9 mouse cellular contexts compared by ENCODE assay signal in the genomic region with DNA sequence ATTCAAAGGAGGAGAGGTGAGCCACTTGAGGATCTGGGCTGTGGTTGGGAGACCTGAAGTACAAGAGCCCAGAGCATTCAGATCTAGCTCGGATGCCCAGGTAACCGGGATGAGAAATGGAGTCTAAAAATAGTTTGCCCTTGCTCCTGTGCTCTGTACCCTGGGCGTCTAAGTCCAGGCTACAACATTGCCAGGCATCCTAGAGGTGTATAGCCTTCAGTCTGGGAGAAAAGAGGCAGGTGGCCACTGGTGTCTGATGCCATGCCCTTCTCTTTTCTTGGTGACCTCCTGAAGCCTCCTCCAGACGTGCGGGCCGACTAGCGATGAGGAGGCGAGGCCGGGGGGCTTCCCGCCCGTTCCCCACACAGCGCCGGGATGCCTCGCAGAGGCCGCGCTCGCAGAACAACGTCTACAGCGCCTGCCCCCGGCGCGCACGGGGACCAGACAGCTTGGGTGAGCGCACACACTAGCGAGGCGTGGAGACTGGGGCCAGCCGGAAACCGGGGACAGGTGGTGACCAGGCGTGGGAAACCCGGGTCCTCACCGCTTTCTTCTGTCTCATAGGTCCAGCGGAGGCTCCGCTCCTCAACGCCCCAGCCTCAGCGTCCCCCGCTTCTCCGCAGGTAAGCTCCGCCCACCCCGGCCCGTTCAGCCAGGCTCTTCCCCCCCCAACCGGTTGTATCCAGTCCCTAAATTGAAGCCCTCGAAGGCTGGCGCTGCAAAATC. TPM values are rescaled to one million over a fixed set of nuclear protein-coding genes. Genes with fewer than 3 reads are reported as not detected.
A peak's percentile ranks its signal among the peaks of the same experiment; 100 is the strongest.
DNase-seq lines count a peak whose midpoint lies in the region; ATAC-seq and TF ChIP-seq lines count a peak whose summit lies in the region.
"Had no signal": no experiment of that assay in that cellular context is flagged by ENCODE, and none has a peak within 500 bp of the region (broad histone marks: within the 10 kb centered on the region; RNA-seq: fewer than 3 reads in every experiment).

No protein-coding gene starts in this region.

- TF ChIP-seq EP300 in liver, postnatal 0 days (IDR thresholded peaks at IDR 0.05; ENCODE audit: low read depth) = no peak

- H3K9me3 ChIP-seq in embryonic facial prominence, embryonic 14.5 days (ENCODE audit: control insufficient read depth, low read length) = no peaks in the 10 kb centered on the region
- H3K9me3 ChIP-seq in intestine, embryonic 14.5 days (ENCODE audit: control insufficient read depth, low read length) = no peaks in the 10 kb centered on the region
- no peaks in the 10 kb centered on the region for H3K9me3 ChIP-seq in liver, postnatal 0 days (ENCODE audit: low read length)
- H3K9me3 ChIP-seq in neural tube, embryonic 15.5 days (replicated peaks) = no peaks in the 10 kb centered on the region

- peak overlapping the region; percentile 40 for H3K4me3 ChIP-seq in embryonic facial prominence, embryonic 14.5 days (ENCODE audit: low read depth, low read length)
- peak overlapping the region; percentile 36 for H3K4me3 ChIP-seq in intestine, embryonic 14.5 days (ENCODE audit: low read depth, low read length)
- peak overlapping the region; percentile 37 for H3K4me3 ChIP-seq in liver, postnatal 0 days (ENCODE audit: low read depth, low read length)
- peak overlapping the region; percentile 45 for H3K4me3 ChIP-seq in neural tube, embryonic 15.5 days (replicated peaks)

- peak; percentile 76 for DNase-seq in heart, adult 11 months
- DNase-seq in heart, adult 18-20 months = no peak
- peak; percentile 36 for DNase-seq in ES-CJ7 (ENCODE audit: low read depth, low spot score)
- peak; percentile 24 for DNase-seq in embryonic facial prominence, embryonic 14.5 days (ENCODE audit: low spot score)
- DNase-seq in intestine, embryonic 14.5 days (ENCODE audit: low spot score) = peak; percentile 70
- peak; percentile 33 for DNase-seq in liver, postnatal 0 days
- no peak for DNase-seq in ovary, postnatal 10 days (ENCODE audit: low spot score)

- ATAC-seq in embryonic facial prominence, embryonic 14.5 days (ENCODE audit: low read depth) = peak; percentile 64
- ATAC-seq in intestine, embryonic 14.5 days (replicated peaks; ENCODE audit: low FRiP score, low TSS enrichment, low read depth) = peak; percentile 54
- no peak for ATAC-seq in liver, postnatal 0 days
- ATAC-seq in neural tube, embryonic 15.5 days (ENCODE audit: low FRiP score) = peak; percentile 83

- H3K36me3 ChIP-seq in embryonic facial prominence, embryonic 14.5 days (ENCODE audit: control insufficient read depth, insufficient read depth, low read length) = no peaks in the 10 kb centered on the region
- H3K36me3 ChIP-seq in intestine, embryonic 14.5 days (ENCODE audit: control insufficient read depth, insufficient read depth, low read length) = no peaks in the 10 kb centered on the region
- H3K36me3 ChIP-seq in liver, postnatal 0 days (replicated peaks; ENCODE audit: insufficient read depth, low read length) = no peaks in the 10 kb centered on the region
- no peaks in the 10 kb centered on the region for H3K36me3 ChIP-seq in neural tube, embryonic 15.5 days

- H3K9ac ChIP-seq in embryonic facial prominence, embryonic 14.5 days (ENCODE audit: low read depth, low read length) = peak overlapping the region; percentile 55
- 0 out of 2 replicates have a peak overlapping the region, but pooled peaks have one; percentile 5 for H3K9ac ChIP-seq in intestine, embryonic 14.5 days (ENCODE audit: low read length)
- H3K9ac ChIP-seq in liver, postnatal 0 days (replicated peaks) = no peak overlapping the region
- peak overlapping the region; percentile 47 for H3K9ac ChIP-seq in neural tube, embryonic 15.5 days (replicated peaks)

- no peaks in the 10 kb centered on the region for H3K4me1 ChIP-seq in embryonic facial prominence, embryonic 14.5 days (ENCODE audit: control insufficient read depth, insufficient read depth, low read length)
- no peaks in the 10 kb centered on the region for H3K4me1 ChIP-seq in intestine, embryonic 14.5 days (replicated peaks; ENCODE audit: control insufficient read depth, insufficient read depth, low read length)
- no peaks in the 10 kb centered on the region for H3K4me1 ChIP-seq in liver, postnatal 0 days (ENCODE audit: insufficient read depth)
- peaks cover 11% of the 10 kb centered on the region for H3K4me1 ChIP-seq in neural tube, embryonic 15.5 days

- H3K4me2 ChIP-seq in embryonic facial prominence, embryonic 14.5 days (ENCODE audit: low read depth, low read length) = peak overlapping the region; percentile 65
- peak overlapping the region; percentile 75 for H3K4me2 ChIP-seq in intestine, embryonic 14.5 days (ENCODE audit: low read length)
- peak overlapping the region; percentile 69 for H3K4me2 ChIP-seq in liver, postnatal 0 days (ENCODE audit: low read depth, low read length)
- H3K4me2 ChIP-seq in neural tube, embryonic 15.5 days = peak overlapping the region; percentile 70

- no peak overlapping the region for H3K27ac ChIP-seq in embryonic facial prominence, embryonic 14.5 days (replicated peaks; ENCODE audit: low read depth, low read length)
- no peak overlapping the region for H3K27ac ChIP-seq in intestine, embryonic 14.5 days (ENCODE audit: low read depth)
- H3K27ac ChIP-seq in liver, postnatal 0 days (ENCODE audit: low read depth) = no peak overlapping the region
- H3K27ac ChIP-seq in neural tube, embryonic 15.5 days (replicated peaks) = no peak overlapping the region

- WGBS in embryonic facial prominence, embryonic 14.5 days = 3% methylated on average over 35 of the region's 43 CpGs
- 3% methylated on average over 43 of the region's 43 CpGs for WGBS in intestine, embryonic 14.5 days
- WGBS in liver, postnatal 0 days (ENCODE audit: insufficient replicate concordance) = 2% methylated on average over 43 of the region's 43 CpGs
- 3% methylated on average over 43 of the region's 43 CpGs for WGBS in neural tube, embryonic 15.5 days

- peaks cover 26% of the 10 kb centered on the region for H3K27me3 ChIP-seq in embryonic facial prominence, embryonic 14.5 days (replicated peaks; ENCODE audit: control insufficient read depth, insufficient read depth, low read length)
- peaks cover 9% of the 10 kb centered on the region; the same call in 1 of the 2 replicates for H3K27me3 ChIP-seq in intestine, embryonic 14.5 days (replicated peaks; ENCODE audit: control insufficient read depth, insufficient read depth, low read length)
- peaks cover 28% of the 10 kb centered on the region for H3K27me3 ChIP-seq in liver, postnatal 0 days (ENCODE audit: insufficient read depth, low read length)
- H3K27me3 ChIP-seq in neural tube, embryonic 15.5 days (replicated peaks) = peaks cover 21% of the 10 kb centered on the region

- no peak for TF ChIP-seq CTCF in liver, postnatal 0 days (IDR thresholded peaks at IDR 0.05; ENCODE audit: low read depth)

RNA-seq across cellular contexts. Expression of a gene that starts 9.2 kb away (rescaled TPM):
- total RNA-seq in heart, adult 18-20 months (2021) = not detected
- not detected in 2 replicates for polyA plus RNA-seq in embryonic facial prominence, embryonic 14.5 days (2014; fragmentation: Nextera tagmentation; extraction: Ambion mirVana)
- polyA plus RNA-seq in intestine, embryonic 14.5 days (2014; fragmentation: Nextera tagmentation; extraction: Ambion mirVana) = not detected in 2 replicates
- polyA plus RNA-seq in liver, postnatal 0 days (2015; fragmentation: Nextera tagmentation; extraction: Ambion mirVana) = not detected in 2 replicates
- polyA plus RNA-seq in neural tube, embryonic 15.5 days (2015; fragmentation: Nextera tagmentation; extraction: Ambion mirVana) = not detected in 2 replicates
- total RNA-seq: left cerebral cortex, postnatal 14 days had no signal

RNA-seq across cellular contexts. Expression of a gene that starts 12.6 kb away (rescaled TPM):
- total RNA-seq in heart, adult 18-20 months (2021) = 1 to 10 TPM; 2.2 to 8.5 TPM
- not detected in 2 replicates for polyA plus RNA-seq in embryonic facial prominence, embryonic 14.5 days (2014; fragmentation: Nextera tagmentation; extraction: Ambion mirVana)
- polyA plus RNA-seq in intestine, embryonic 14.5 days (2014; fragmentation: Nextera tagmentation; extraction: Ambion mirVana) = 4.6 and 5.2 TPM in 2 replicates
- 1.00 and 1.1 TPM in 2 replicates for polyA plus RNA-seq in liver, postnatal 0 days (2015; fragmentation: Nextera tagmentation; extraction: Ambion mirVana)
- polyA plus RNA-seq in neural tube, embryonic 15.5 days (2015; fragmentation: Nextera tagmentation; extraction: Ambion mirVana) = 1.1 and 1.8 TPM in 2 replicates

RNA-seq across cellular contexts. Expression of a gene that starts 33.2 kb away (rescaled TPM):
- not detected for total RNA-seq in heart, adult 18-20 months (2021)
- polyA plus RNA-seq in embryonic facial prominence, embryonic 14.5 days (2014; fragmentation: Nextera tagmentation; extraction: Ambion mirVana) = not detected in 2 replicates
- polyA plus RNA-seq in intestine, embryonic 14.5 days (2014; fragmentation: Nextera tagmentation; extraction: Ambion mirVana) = not detected in 2 replicates
- polyA plus RNA-seq in liver, postnatal 0 days (2015; fragmentation: Nextera tagmentation; extraction: Ambion mirVana) = not detected in 2 replicates
- not detected in 2 replicates for polyA plus RNA-seq in neural tube, embryonic 15.5 days (2015; fragmentation: Nextera tagmentation; extraction: Ambion mirVana)
- total RNA-seq: left cerebral cortex, postnatal 14 days had no signal

RNA-seq across cellular contexts. Expression of a gene that starts 51.6 kb away (rescaled TPM):
- 1 to 10 TPM in 1 of 2 experiments, not detected in 1; 4.2 TPM for total RNA-seq in heart, adult 18-20 months (2021)
- not detected in 2 replicates for polyA plus RNA-seq in embryonic facial prominence, embryonic 14.5 days (2014; fragmentation: Nextera tagmentation; extraction: Ambion mirVana)
- polyA plus RNA-seq in intestine, embryonic 14.5 days (2014; fragmentation: Nextera tagmentation; extraction: Ambion mirVana) = 0.71 and 0.76 TPM in 2 replicates
- polyA plus RNA-seq in liver, postnatal 0 days (2015; fragmentation: Nextera tagmentation; extraction: Ambion mirVana) = 1.2 TPM in 2 replicates
- 0.04 TPM in 1 of 2 replicates, not detected in the other for polyA plus RNA-seq in neural tube, embryonic 15.5 days (2015; fragmentation: Nextera tagmentation; extraction: Ambion mirVana)

Comparison
In these comparisons a context has a peak if more than half of its experiments do, and no peak if none do; other contexts are left out.
1. DNase-seq: peak in heart, adult 11 months (single experiment), ES-CJ7 (single experiment), embryonic facial prominence, embryonic 14.5 days (single experiment), intestine, embryonic 14.5 days (single experiment) and liver, postnatal 0 days (single experiment); none in heart, adult 18-20 months (0 of 2) and ovary, postnatal 10 days (single experiment).
2. Peak in every context shown above with its lines, with median percentiles within 50 percentile points of each other: H3K4me2 ChIP-seq and H3K4me3 ChIP-seq.